Comparison of ENCODE assay signal across 8 mouse cellular contexts in the genomic region with DNA sequence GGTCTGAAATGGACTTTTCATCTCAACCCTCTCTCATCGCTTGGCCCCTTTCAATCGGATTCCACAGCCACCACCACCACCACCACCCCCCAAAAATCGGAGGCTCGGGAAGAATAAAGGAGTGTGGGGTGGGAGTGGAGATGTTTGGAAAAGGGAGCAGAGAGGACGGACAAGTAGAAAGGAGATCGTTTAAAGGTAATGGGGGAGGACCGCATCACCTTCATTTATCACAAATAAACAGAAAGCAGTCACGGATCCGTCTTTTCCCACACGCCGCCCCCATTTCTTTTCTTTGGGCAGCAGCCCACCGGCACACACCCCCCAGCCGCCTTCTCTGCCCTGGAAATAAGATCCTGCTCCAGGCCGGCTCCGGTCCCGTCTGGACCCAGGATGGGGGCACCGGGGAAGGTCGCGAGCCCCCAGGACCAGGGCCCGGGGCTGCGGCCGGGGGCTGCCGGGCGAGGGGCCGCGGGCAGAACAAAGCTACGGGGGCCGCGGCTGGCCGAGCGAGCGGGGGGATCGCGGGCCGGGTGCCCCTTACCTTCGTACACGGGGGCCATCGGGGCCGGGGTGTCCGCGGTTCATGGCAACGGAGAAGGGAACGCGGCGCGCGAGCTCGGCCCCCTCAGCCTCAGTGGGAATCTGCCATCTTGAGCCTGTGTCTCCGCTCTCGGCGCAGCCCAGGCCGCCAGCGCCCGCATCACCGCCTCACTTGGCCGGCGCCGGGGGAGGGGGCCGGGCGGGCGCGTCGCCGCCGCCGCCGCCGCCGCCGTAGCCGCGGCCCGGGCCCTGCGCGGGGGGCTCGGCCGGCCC. TPM values are rescaled to one million over a fixed set of nuclear protein-coding genes. Genes with fewer than 3 reads are reported as not detected.
DNase-seq lines count a peak whose midpoint lies in the region; ATAC-seq lines count a peak whose summit lies in the region.

Gene Tbxas1 (plus strand): TSS at position 147 of the 813 bp plus-strand sequence.

- H3K27me3 ChIP-seq in forebrain, embryonic 12.5 days = peaks cover 18% of the 10 kb centered on the region

- peak within 1 kb of the TSS; percentile 70 for H3K4me2 ChIP-seq in forebrain, embryonic 12.5 days

- DNase-seq in ES-CJ7 (ENCODE audit: low read depth, low spot score) = peak; percentile 30
- DNase-seq in heart, postnatal 36 days = peak; percentile 39 to 56
- DNase-seq in layer of hippocampus, postnatal 14 days (ENCODE audit: low spot score in 2 of 2) = peak; percentile 36 to 45
- DNase-seq in lung, postnatal 10 days = peak; percentile 66
- peak; percentile 74 for DNase-seq in retina, postnatal 1 day
- peak; percentile 58 for DNase-seq in urinary bladder, adult 2 months (ENCODE audit: low spot score)

- no peaks in the 10 kb centered on the region for H3K9me3 ChIP-seq in forebrain, embryonic 12.5 days

- intact Hi-C loops in heart, postnatal 36 days (cut with DNase I) = loop anchor here (1.0 to 10.0 kb wide), 3 partner anchors 35 to 329 kb away; partner anchors contain the start of genes Kdm7a and Luc7l2

- under 1% methylated on average over 62 of the region's 77 CpGs for WGBS in forebrain, embryonic 12.5 days

- H3K9ac ChIP-seq in forebrain, embryonic 12.5 days = peak within 1 kb of the TSS; percentile 99

- H3K4me1 ChIP-seq in forebrain, embryonic 12.5 days = peaks cover 31% of the 10 kb centered on the region

- ATAC-seq in cerebellum, adult (ENCODE audit: insufficient number of reproducible peaks, low FRiP score, low TSS enrichment) = peak; percentile 34; the same call in 1 of the 2 replicates
- peak; percentile 45; the same call in 1 of the 2 replicates for ATAC-seq in forebrain, embryonic 12.5 days (ENCODE audit: low FRiP score)

- peak within 1 kb of the TSS; percentile 95 for H3K27ac ChIP-seq in forebrain, embryonic 12.5 days

- no peaks in the 10 kb centered on the region for H3K36me3 ChIP-seq in forebrain, embryonic 12.5 days (replicated peaks)

- H3K4me3 ChIP-seq in forebrain, embryonic 12.5 days (replicated peaks) = peak within 1 kb of the TSS; percentile 98

RNA-seq across cellular contexts. Expression of gene Tbxas1, which starts in this region (rescaled TPM):
- polyA plus RNA-seq in forebrain, embryonic 12.5 days (2016; fragmentation: Nextera tagmentation; extraction: Ambion mirVana) = 1.5 and 1.8 TPM in 2 replicates
- total RNA-seq in heart, postnatal 36 days (2021) = 1 to 10 TPM; 2.1 TPM
- total RNA-seq in layer of hippocampus, postnatal 14 days (2021) = 1 to 10 TPM; 1.9 to 3.1 TPM
- 5.1 and 5.2 TPM in 2 replicates for polyA plus RNA-seq in urinary bladder, adult 2 months (2012; rRNA removed)

Comparison
In these comparisons a context has a peak if more than half of its experiments do, and no peak if none do; other contexts are left out.
1. Peak in every context shown above with its lines: DNase-seq, ATAC-seq, H3K4me3 ChIP-seq and H3K27ac ChIP-seq.